Mouse (Mus musculus) embryonic facial prominence, embryonic 15.5 days (tissue): Measurements from ENCODE around the gene 2300003K06Rik. TPM values are rescaled to one million over a fixed set of nuclear protein-coding genes. Genes with fewer than 3 reads are reported as not detected.
"Not testable (repeated sequence)": the region's sequence is repeated elsewhere in the genome, so short reads cannot be mapped to it uniquely, and the experiment has no call there.

Experiments used
- ATAC-seq: fragments of 200-750 bp; cut with Nextera tagmentation; 2 replicates; pipeline ENCODE4 v1.8.0; 2017; ENCODE audit warnings: low read depth, moderate TSS enrichment; ENCODE audit not compliant: insufficient number of reproducible peaks, low FRiP score, low TSS enrichment
- H3K27ac ChIP-seq: fragments of 300-500 bp; sonication (generic); replicated peaks from 2 replicates; pipeline ENCODE4 v1.5.1; 2015; ENCODE audit warnings: mild to moderate bottlenecking, inconsistent platforms
- H3K27me3 ChIP-seq: fragments of 300-500 bp; sonication (generic); 2 replicates; pipeline ENCODE4 v1.6.1; 2015; ENCODE audit warnings: inconsistent platforms
- H3K36me3 ChIP-seq: fragments of 300-500 bp; sonication (generic); 2 replicates; pipeline ENCODE4 v1.6.1; 2015; ENCODE audit warnings: mild to moderate bottlenecking, inconsistent platforms
- H3K4me1 ChIP-seq: fragments of 300-500 bp; sonication (generic); 2 replicates; pipeline ENCODE4 v1.6.1; 2015; ENCODE audit warnings: inconsistent platforms
- H3K4me2 ChIP-seq: fragments of 300-500 bp; sonication (generic); replicated peaks from 2 replicates; pipeline ENCODE4 v1.6.1; 2015; ENCODE audit warnings: mild to moderate bottlenecking, inconsistent platforms
- H3K4me3 ChIP-seq: fragments of 300-500 bp; sonication (generic); replicated peaks from 2 replicates; pipeline ENCODE4 v1.5.1; 2015; ENCODE audit warnings: mild to moderate bottlenecking, inconsistent platforms
- H3K9ac ChIP-seq: fragments of 300-500 bp; sonication (generic); 2 replicates; pipeline ENCODE4 v1.6.1; 2015; ENCODE audit warnings: inconsistent platforms
- H3K9me3 ChIP-seq: fragments of 300-500 bp; sonication (generic); replicated peaks from 2 replicates; pipeline ENCODE4 v1.6.1; 2016; ENCODE audit warnings: inconsistent platforms
- WGBS: fragments of 180-500 bp; shearing (Covaris S2); methylation state at CpG from one replicate; pipeline ENCODE4 v1.1.7; 2015; 5-methylcytosine and 5-hydroxymethylcytosine counted together
- polyA plus RNA-seq: library from polyadenylated mRNA; unstranded; fragments of >200 nt; fragmentation: Nextera tagmentation; extraction: Ambion mirVana; gene quantifications from 2 replicates; pipeline ENCODE4 v1.2.1, GENCODE M21; 2015

2300003K06Rik gene
- not detected in 2 replicates for polyA plus RNA-seq

GRCm38 (mm10) chr11:99837966-99838365 lies at the start of gene 2300003K06Rik:
Gene 2300003K06Rik (minus strand): TSS chr11:99838066.
- H3K9me3 ChIP-seq = no peaks in the 10 kb centered on the region
- H3K36me3 ChIP-seq = no peaks in the 10 kb centered on the region
- H3K27ac ChIP-seq = no peak within 1 kb of the TSS
- H3K27me3 ChIP-seq = no peaks in the 10 kb centered on the region
- WGBS = 54% methylated on average over 1 of the region's 1 CpGs
- no peak within 1 kb of the TSS for H3K9ac ChIP-seq
- no peak within 1 kb of the TSS for H3K4me2 ChIP-seq
- no peak within 1 kb of the TSS for H3K4me3 ChIP-seq
- H3K4me1 ChIP-seq = no peaks in the 10 kb centered on the region
- no peak for ATAC-seq

- WGBS = 49% methylated on average over 1 of the region's 1 CpGs
- H3K27me3 ChIP-seq, H3K27ac ChIP-seq, H3K36me3 ChIP-seq, ATAC-seq, H3K9ac ChIP-seq, H3K4me1 ChIP-seq, H3K4me3 ChIP-seq, H3K9me3 ChIP-seq, H3K4me2 ChIP-seq: not testable (repeated sequence)
Measured at GRCm38 (mm10) chr11:99878887-99879286, 41.0 kb upstream of the 2300003K06Rik start, which contains the start of gene Gm11567. Gene Gm11567 (plus strand): TSS chr11:99879187.

GRCm38 (mm10) chr11:99873089-99873488 lies 35.2 kb upstream of the 2300003K06Rik start, which contains the start of gene Krtap9-1:
Gene Krtap9-1 (plus strand): TSS chr11:99873389.
- not testable (repeated sequence) for H3K27ac ChIP-seq, H3K4me1 ChIP-seq, ATAC-seq, H3K27me3 ChIP-seq, H3K36me3 ChIP-seq, H3K4me3 ChIP-seq, H3K9ac ChIP-seq, H3K9me3 ChIP-seq, H3K4me2 ChIP-seq
- 50% methylated on average over 1 of the region's 1 CpGs for WGBS

DNA sequence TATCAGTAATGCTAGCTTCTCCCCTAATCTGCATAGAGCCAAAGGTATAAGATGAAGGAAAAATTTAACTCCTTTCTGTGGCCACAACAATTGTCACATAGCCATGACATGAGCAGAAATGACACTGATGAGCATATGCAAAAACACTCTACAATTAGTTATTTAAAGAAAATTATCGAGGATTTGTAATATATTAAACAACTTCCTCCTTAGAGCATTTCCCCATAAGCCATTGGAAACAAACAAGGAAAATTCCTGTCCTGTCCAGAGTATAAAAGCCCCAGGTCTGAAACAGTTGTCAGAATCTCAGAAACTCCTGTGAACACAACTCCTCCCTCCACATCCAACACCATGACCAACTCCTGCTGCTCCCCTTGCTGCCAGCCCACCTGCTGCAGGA lies 26.3 kb upstream of the 2300003K06Rik start, which contains the start of gene Gm11559:
TSS of gene Gm11559 (plus strand) at position 301 of the 400 bp plus-strand sequence.
- H3K4me1 ChIP-seq, H3K27me3 ChIP-seq, H3K36me3 ChIP-seq, ATAC-seq, H3K9me3 ChIP-seq, H3K9ac ChIP-seq, H3K27ac ChIP-seq, H3K4me2 ChIP-seq, H3K4me3 ChIP-seq: not testable (repeated sequence)
- 51% methylated on average over 1 of the region's 1 CpGs for WGBS

DNA sequence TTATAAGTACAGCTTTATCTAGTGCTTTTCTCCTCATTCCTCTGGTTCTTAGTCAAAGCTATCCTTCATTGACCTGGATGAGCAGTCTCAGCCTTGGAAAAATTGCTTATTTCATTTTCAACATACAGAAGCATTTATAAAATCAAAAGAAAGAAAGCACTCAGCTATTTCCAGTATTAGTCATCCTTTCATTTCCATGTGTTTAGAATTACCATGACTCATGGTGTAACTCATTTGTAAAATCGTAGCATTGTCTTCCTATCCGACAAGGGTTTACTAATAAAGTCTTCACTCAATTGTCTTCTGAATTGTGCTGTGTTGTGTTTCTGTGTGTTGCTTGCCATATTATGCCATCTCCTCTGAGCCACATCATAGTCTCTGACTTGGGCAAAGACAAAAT lies 20.9 kb upstream of the 2300003K06Rik start:
- H3K4me2 ChIP-seq = no peak overlapping the region
- WGBS = 38% methylated on average over 2 of the region's 2 CpGs
- H3K36me3 ChIP-seq = no peaks in the 10 kb centered on the region
- H3K9ac ChIP-seq = no peak overlapping the region
- no peaks in the 10 kb centered on the region for H3K9me3 ChIP-seq
- H3K4me1 ChIP-seq = no peaks in the 10 kb centered on the region
- H3K27me3 ChIP-seq = no peaks in the 10 kb centered on the region
- no peak overlapping the region for H3K27ac ChIP-seq
- no peak for ATAC-seq
- H3K4me3 ChIP-seq = no peak overlapping the region

- WGBS = 75% methylated on average over 2 of the region's 2 CpGs
- ATAC-seq = no peak
Measured at GRCm38 (mm10) chr11:99857617-99858016, 19.8 kb upstream of the 2300003K06Rik start, which contains the start of gene Gm11568. Gene Gm11568 (plus strand): TSS chr11:99857917.

GRCm38 (mm10) chr11:99854121-99854520 lies 16.3 kb upstream of the 2300003K06Rik start:
- Histone ChIP-seq H3K4me2 (no peak overlapping the region), H3K36me3 (no peaks in the 10 kb centered on the region), H3K4me3 (no peak overlapping the region), H3K9me3 (no peaks in the 10 kb centered on the region), H3K27me3 (no peaks in the 10 kb centered on the region), H3K4me1 (no peaks in the 10 kb centered on the region), H3K27ac (no peak overlapping the region), H3K9ac (no peak overlapping the region)
- WGBS = 67% methylated on average over 3 of the region's 3 CpGs
- no peak for ATAC-seq

More at GRCm38 (mm10) chr11:99857617-99858016, 19.8 kb upstream of the 2300003K06Rik start, which contains the start of gene Gm11568:
- Histone ChIP-seq H3K4me3 (no peak within 1 kb of the TSS), H3K36me3 (no peaks in the 10 kb centered on the region), H3K27ac (no peak within 1 kb of the TSS), H3K4me1 (no peaks in the 10 kb centered on the region), H3K27me3 (no peaks in the 10 kb centered on the region), H3K4me2 (no peak within 1 kb of the TSS), H3K9ac (no peak within 1 kb of the TSS), H3K9me3 (no peaks in the 10 kb centered on the region)

DNA sequence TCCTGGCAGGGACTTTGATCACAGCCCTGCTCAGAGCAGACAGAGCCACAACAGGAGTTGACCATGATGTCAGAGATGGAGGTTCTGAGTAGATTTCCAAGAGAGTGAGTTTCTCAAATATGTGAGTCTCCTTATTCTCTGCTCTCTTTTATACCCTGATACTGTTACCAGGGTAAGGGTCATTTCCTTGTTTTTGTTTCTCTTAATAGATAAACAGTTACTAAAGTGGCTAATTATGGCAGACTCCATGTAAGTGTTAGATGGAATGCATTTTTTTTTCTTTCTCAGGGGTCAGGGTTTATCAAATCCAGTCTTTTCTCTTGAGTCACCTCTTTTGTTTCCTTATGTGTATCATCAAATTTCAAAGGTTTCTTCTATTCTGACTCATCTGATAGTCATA lies 13.6 kb upstream of the 2300003K06Rik start, which contains the start of gene Krtap4-16:
TSS of gene Krtap4-16 (minus strand) at position 101 of the 400 bp plus-strand sequence.
- Histone ChIP-seq H3K27ac (no peak within 1 kb of the TSS), H3K4me1 (no peaks in the 10 kb centered on the region), H3K4me3 (no peak within 1 kb of the TSS), H3K36me3 (no peaks in the 10 kb centered on the region), H3K9me3 (no peaks in the 10 kb centered on the region), H3K4me2 (no peak within 1 kb of the TSS), H3K9ac (no peak within 1 kb of the TSS), H3K27me3 (no peaks in the 10 kb centered on the region)
- ATAC-seq = no peak

DNA sequence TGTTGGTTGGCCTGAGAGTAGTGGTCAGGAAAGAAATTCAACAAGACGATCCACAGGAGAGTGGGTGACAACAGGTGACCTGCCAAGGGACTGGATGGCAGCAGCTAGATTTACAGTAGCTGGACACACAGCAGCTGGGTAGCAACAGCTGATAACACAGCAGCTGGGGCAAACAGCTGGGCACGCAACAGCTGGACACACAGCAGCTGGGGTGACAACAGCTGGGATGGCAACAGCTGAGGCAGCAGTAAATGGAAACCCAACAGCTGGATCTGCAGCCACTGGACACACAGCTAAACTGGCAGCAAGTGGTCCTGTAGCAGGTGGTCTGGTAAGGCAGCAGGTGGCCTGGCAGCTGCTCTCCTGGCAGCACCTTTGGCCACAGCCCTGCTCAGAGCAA lies 8.9 kb upstream of the 2300003K06Rik start:
- H3K4me2 ChIP-seq = no peak overlapping the region
- H3K9me3 ChIP-seq = no peaks in the 10 kb centered on the region
- WGBS = 87% methylated on average over 2 of the region's 2 CpGs
- H3K4me1 ChIP-seq = no peaks in the 10 kb centered on the region
- H3K4me3 ChIP-seq = no peak overlapping the region
- H3K27me3 ChIP-seq = no peaks in the 10 kb centered on the region
- H3K27ac ChIP-seq = no peak overlapping the region
- no peak overlapping the region for H3K9ac ChIP-seq
- H3K36me3 ChIP-seq = no peaks in the 10 kb centered on the region
- ATAC-seq = no peak

- Histone ChIP-seq H3K4me1 (no peaks in the 10 kb centered on the region), H3K9ac (no peak overlapping the region), H3K36me3 (no peaks in the 10 kb centered on the region), H3K4me3 (no peak overlapping the region), H3K9me3 (no peaks in the 10 kb centered on the region), H3K27me3 (no peaks in the 10 kb centered on the region), H3K4me2 (no peak overlapping the region), H3K27ac (no peak overlapping the region)
- ATAC-seq = no peak
- WGBS = 87% methylated on average over 1 of the region's 1 CpGs
Measured at GRCm38 (mm10) chr11:99842185-99842584, 4.3 kb upstream of the 2300003K06Rik start.

DNA sequence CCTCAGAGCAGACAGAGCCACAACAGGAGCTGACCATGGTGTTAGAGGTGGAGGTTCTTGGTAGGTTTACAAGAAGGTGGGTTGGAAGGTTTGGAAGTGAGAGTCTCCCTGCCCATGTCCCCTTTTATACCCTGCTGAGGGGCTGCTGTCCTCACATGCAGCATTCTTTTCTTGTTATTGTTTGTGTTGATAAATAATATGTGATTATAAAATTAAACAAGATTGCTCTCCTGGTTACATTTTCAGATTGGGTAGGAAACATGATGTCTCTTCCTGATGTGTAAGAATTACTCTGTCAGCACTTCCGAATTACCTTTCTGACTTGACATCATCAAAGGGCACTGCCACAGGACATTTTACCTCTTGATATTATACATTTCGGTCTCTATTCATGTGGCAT lies 22.3 kb downstream of the 2300003K06Rik start, which contains the start of gene Gm11564:
TSS of gene Gm11564 (minus strand) at position 101 of the 400 bp plus-strand sequence.
- H3K9ac ChIP-seq, H3K27me3 ChIP-seq, H3K4me2 ChIP-seq, ATAC-seq, H3K4me1 ChIP-seq, H3K27ac ChIP-seq, H3K4me3 ChIP-seq, H3K36me3 ChIP-seq, H3K9me3 ChIP-seq: not testable (repeated sequence)
- WGBS = 77% methylated on average over 2 of the region's 2 CpGs

GRCm38 (mm10) chr11:99809792-99810191 lies 28.1 kb downstream of the 2300003K06Rik start, which contains the start of gene Krtap4-13:
Gene Krtap4-13 (minus strand): TSS chr11:99809892.
- not testable (repeated sequence) for H3K4me2 ChIP-seq, ATAC-seq, H3K4me3 ChIP-seq, H3K4me1 ChIP-seq, H3K9me3 ChIP-seq, H3K27ac ChIP-seq, H3K27me3 ChIP-seq, H3K36me3 ChIP-seq, H3K9ac ChIP-seq
